Mouse (Mus musculus) heart, adult 2 months (tissue): ENCODE data around the gene Ttc7. TPM values are rescaled to one million over a fixed set of nuclear protein-coding genes. Genes with fewer than 3 reads are reported as not detected.

Experiments used
- DNase-seq, 2 experiments: peaks; one replicate each; pipeline ENCODE4 v3.0.0; 2021
- H3K27ac ChIP-seq: fragments of 200-600 bp; 2 replicates; pipeline ENCODE4 v1.8.1; 2022
- H3K27me3 ChIP-seq: fragments of 200-500 bp; 2 replicates; pipeline ENCODE4 v1.6.1; 2012; ENCODE audit warnings: mild to moderate bottlenecking, low read length, inconsistent platforms, mixed read lengths; ENCODE audit not compliant: control insufficient read depth, insufficient read depth
- H3K36me3 ChIP-seq: fragments of 200-500 bp; 2 replicates; pipeline ENCODE4 v1.6.1; 2012; ENCODE audit warnings: low read length, inconsistent platforms; ENCODE audit not compliant: control insufficient read depth, insufficient read depth
- H3K4me1 ChIP-seq: fragments of 200-500 bp; 2 replicates; pipeline ENCODE4 v1.6.1; 2011; ENCODE audit warnings: low read length; ENCODE audit not compliant: control insufficient read depth, insufficient read depth
- H3K4me3 ChIP-seq: fragments of 200-600 bp; 2 replicates; pipeline ENCODE4 v1.8.1; 2022
- H3K79me2 ChIP-seq: fragments of 200-500 bp; replicated peaks from 2 replicates; pipeline ENCODE4 v1.6.1; 2012; ENCODE audit warnings: mild to moderate bottlenecking, inconsistent platforms, low read length, moderate library complexity, mixed read lengths; ENCODE audit not compliant: control insufficient read depth, insufficient read depth
- H3K9ac ChIP-seq: fragments of 200-500 bp; 2 replicates; pipeline ENCODE4 v1.6.1; 2012; ENCODE audit warnings: low read depth, mild to moderate bottlenecking, control low read depth, inconsistent platforms, low read length, mixed read lengths
- CTCF ChIP-seq: fragments of 200-600 bp; IDR thresholded peaks from 2 replicates; pipeline ENCODE4 v1.8.1; 2022; ENCODE audit warnings: antibody characterized with exemption, mild to moderate bottlenecking, moderate library complexity
- EP300 ChIP-seq: fragments of 200-500 bp; IDR thresholded peaks from 2 replicates; pipeline ENCODE4 v1.6.1; 2011; ENCODE audit warnings: low read depth, low read length, control low read depth; ENCODE audit not compliant: insufficient read depth
- POLR2A ChIP-seq: fragments of 200-500 bp; IDR thresholded peaks from 2 replicates; pipeline ENCODE4 v1.6.1; 2011; ENCODE audit warnings: mild to moderate bottlenecking, low read depth, low read length, control low read depth; ENCODE audit not compliant: insufficient read depth
- WGBS: fragments of 180-500 bp; shearing (Covaris S2); methylation state at CpG from one replicate; pipeline ENCODE4 v1.1.7; 2018; 5-methylcytosine and 5-hydroxymethylcytosine counted together
- intact Hi-C: fragments of 180-260 bp; cut with DNase I; formaldehyde crosslinking; loops from one replicate; pipeline ENCODE4 v1.15.1; 2025
- polyA plus RNA-seq: library from polyadenylated mRNA; depleted of rRNA; stranded (reverse); fragments of >200 nt; gene quantifications from 2 replicates; pipeline ENCODE4 v1.2.3, GENCODE M21; 2012
- total RNA-seq, 2 experiments: library from RNA; stranded (reverse); gene quantifications; 2 replicates each; pipeline ENCODE4 v1.2.3; 2021

Gene Ttc7
- total and polyA plus RNA-seq, 3 experiments: 20.9 to 23.2 (median 21.3) TPM

- no peak for DNase-seq
- Histone ChIP-seq H3K4me1 (peaks cover 12% of the 10 kb centered on the region), H3K79me2 (no peaks in the 10 kb centered on the region), H3K27me3 (no peaks in the 10 kb centered on the region), H3K4me3 (no peak overlapping the region), H3K9ac (peak overlapping the region; percentile 2; the same call in 1 of the 2 replicates), H3K36me3 (no peaks in the 10 kb centered on the region), H3K27ac (no peak overlapping the region)
- TF ChIP-seq POLR2A (no peak), EP300 (no peak), CTCF (no peak)
- 52% methylated on average over 8 of the region's 8 CpGs for WGBS
- intact Hi-C loops: no loop called here
Observed at GRCm38 (mm10) chr17:87306746-87307145, 24.1 kb downstream of the Ttc7 start.

- TF ChIP-seq POLR2A: no peak
- TF ChIP-seq EP300: 0 out of 2 replicates have a peak, but pooled peaks have one; percentile 25
- DNase-seq: peak in 1 of 2 experiments; percentile 41
- Histone ChIP-seq H3K27me3 (no peaks in the 10 kb centered on the region), H3K4me3 (no peak overlapping the region), H3K36me3 (no peaks in the 10 kb centered on the region), H3K79me2 (no peaks in the 10 kb centered on the region), H3K9ac (peak overlapping the region; percentile 24; the same call in 1 of the 2 replicates), H3K4me1 (peaks cover 11% of the 10 kb centered on the region), H3K27ac (peak overlapping the region; percentile 67)
- WGBS: 76% methylated on average over 12 of the region's 12 CpGs
- intact Hi-C loops: no loop called here
Observed at GRCm38 (mm10) chr17:87309073-87309788, 26.5 kb downstream of the Ttc7 start.

GRCm38 (mm10) chr17:87310497-87310896 is 27.8 kb downstream of the Ttc7 start:
- Histone ChIP-seq H3K27ac (no peak overlapping the region), H3K27me3 (no peaks in the 10 kb centered on the region), H3K36me3 (no peaks in the 10 kb centered on the region), H3K79me2 (no peaks in the 10 kb centered on the region), H3K4me3 (no peak overlapping the region), H3K4me1 (peaks cover 10% of the 10 kb centered on the region), H3K9ac (no peak overlapping the region)
- TF ChIP-seq CTCF (no peak), POLR2A (no peak), EP300 (no peak)
- intact Hi-C loops: loop anchor here (10.0 kb wide), 1 partner anchor 354 kb away; no protein-coding TSS in a partner anchor
- no peak for DNase-seq
- WGBS: 89% methylated on average over 7 of the region's 7 CpGs

GRCm38 (mm10) chr17:87312351-87312750 is 29.7 kb downstream of the Ttc7 start:
- TF ChIP-seq POLR2A: no peak
- no peak for TF ChIP-seq EP300
- no peak for TF ChIP-seq CTCF
- Histone ChIP-seq H3K4me3 (no peak overlapping the region), H3K36me3 (no peaks in the 10 kb centered on the region), H3K27ac (peak overlapping the region; percentile 61), H3K79me2 (no peaks in the 10 kb centered on the region), H3K9ac (no peak overlapping the region), H3K27me3 (no peaks in the 10 kb centered on the region), H3K4me1 (peaks cover 9% of the 10 kb centered on the region)
- WGBS: 62% methylated on average over 12 of the region's 12 CpGs
- peak in 1 of 2 experiments; percentile 34 for DNase-seq
- intact Hi-C loops: loop anchor here (2.0 to 10.0 kb wide), 2 partner anchors 30 to 352 kb away; partner anchors contain the start of gene Ttc7

GRCm38 (mm10) chr17:87312924-87313870 is 30.5 kb downstream of the Ttc7 start:
- Histone ChIP-seq H3K9ac (peak overlapping the region; percentile 27; the same call in 1 of the 2 replicates), H3K27me3 (no peaks in the 10 kb centered on the region), H3K36me3 (no peaks in the 10 kb centered on the region), H3K4me3 (no peak overlapping the region), H3K79me2 (no peaks in the 10 kb centered on the region), H3K27ac (peak overlapping the region; percentile 61), H3K4me1 (peaks cover 10% of the 10 kb centered on the region)
- intact Hi-C loops: loop anchor here (2.0 to 10.0 kb wide), 2 partner anchors 30 to 352 kb away; partner anchors contain the start of gene Ttc7
- DNase-seq: peak; percentile 41 to 52
- WGBS: 38% methylated on average over 18 of the region's 18 CpGs
- no peak for TF ChIP-seq EP300
- TF ChIP-seq POLR2A: no peak
- no peak for TF ChIP-seq CTCF
